Mouse (Mus musculus) CH12.LX (cell line): ENCODE measurements around the gene BC049715. TPM values are rescaled to one million over a fixed set of nuclear protein-coding genes. Genes with fewer than 3 reads are reported as not detected.

Experiments
- DNase-seq: peaks from one replicate; pipeline ENCODE4 v3.0.0-alpha.2; 2013; ENCODE audit errors: extremely low read depth
- H3K27ac ChIP-seq: 2 replicates; pipeline ENCODE4 v1.5.1; 2012; ENCODE audit warnings: low read depth, mild to moderate bottlenecking, control low read depth, moderate library complexity; ENCODE audit not compliant: insufficient read depth
- H3K27me3 ChIP-seq: replicated peaks from 2 replicates; pipeline ENCODE3; 2012; ENCODE audit warnings: inconsistent platforms
- H3K36me3 ChIP-seq, 2 experiments: replicated peaks in 1 of 2; 2 replicates each; pipeline versions ENCODE3 to v1.6.1; 2012; ENCODE audit warnings: inconsistent platforms in 1 of 2, low read length in 1 of 2, mild to moderate bottlenecking in 1 of 2, mixed read lengths in 1 of 2, moderate library complexity in 1 of 2; ENCODE audit not compliant: control insufficient read depth in 1 of 2, insufficient read depth in 1 of 2
- H3K4me1 ChIP-seq, 2 experiments: 2 replicates each; pipeline ENCODE4 v1.6.1; 2012; ENCODE audit warnings: inconsistent platforms in 1 of 2, moderate library complexity in 1 of 2; ENCODE audit not compliant: insufficient read depth in 2 of 2, control insufficient read depth in 1 of 2
- H3K4me2 ChIP-seq: 2 replicates; pipeline ENCODE4 v1.6.1; 2012; ENCODE audit warnings: low read depth, mild to moderate bottlenecking, control low read depth; ENCODE audit not compliant: poor library complexity, insufficient read depth, severe bottlenecking
- H3K4me3 ChIP-seq, 3 experiments: fragments of 150-350 bp in 1 of 3; sonication (generic) in 1 of 3; replicated peaks in 1 of 3; 2 replicates each; pipeline versions ENCODE3 to v1.5.1; 2011 to 2012; ENCODE audit warnings: low read depth in 2 of 3, low read length in 2 of 3, mild to moderate bottlenecking in 2 of 3, moderate library complexity in 2 of 3, control low read depth in 1 of 3, improper control_type of control experiment in 1 of 3, inconsistent platforms in 1 of 3, mixed read lengths in 1 of 3; ENCODE audit not compliant: poor library complexity in 1 of 3
- H3K79me2 ChIP-seq: replicated peaks from 2 replicates; pipeline ENCODE4 v1.6.1; 2012; ENCODE audit warnings: mild to moderate bottlenecking, moderate library complexity; ENCODE audit not compliant: control insufficient read depth, poor library complexity, insufficient read depth, severe bottlenecking; ENCODE audit errors: extremely low read depth
- H3K9ac ChIP-seq: 2 replicates; pipeline ENCODE4 v1.6.1; 2012; ENCODE audit warnings: low read depth, mild to moderate bottlenecking, control low read depth, moderate library complexity; ENCODE audit not compliant: insufficient read depth
- H3K9me3 ChIP-seq: replicated peaks from 2 replicates; pipeline ENCODE3; 2012; ENCODE audit warnings: low read length, inconsistent platforms, mixed read lengths
- BHLHE40 ChIP-seq: IDR thresholded peaks from 2 replicates; pipeline ENCODE4 v1.6.1; 2011; ENCODE audit warnings: mild to moderate bottlenecking, low read depth, low read length, improper control_type of control experiment
- E2F4 ChIP-seq: IDR thresholded peaks from 2 replicates; pipeline ENCODE4 v1.6.1; 2011; ENCODE audit warnings: low read depth, low read length, improper control_type of control experiment; ENCODE audit not compliant: insufficient replicate concordance
- ELF1 ChIP-seq: IDR thresholded peaks from 2 replicates; pipeline ENCODE4 v1.6.1; 2014; ENCODE audit warnings: low read depth, mild to moderate bottlenecking, inconsistent platforms, low read length, improper control_type of control experiment
- ETS1 ChIP-seq: conservative IDR thresholded peaks from 2 replicates; pipeline ENCODE4 v1.6.1; 2012; ENCODE audit warnings: low read depth, mild to moderate bottlenecking, inconsistent platforms, low read length, improper control_type of control experiment, moderate library complexity
- GABPA ChIP-seq: IDR thresholded peaks from 2 replicates; pipeline ENCODE4 v1.6.1; 2012; ENCODE audit warnings: low read depth, low read length, improper control_type of control experiment, inconsistent platforms; ENCODE audit not compliant: insufficient replicate concordance
- IRF4 ChIP-seq: IDR thresholded peaks from 2 replicates; pipeline ENCODE4 v1.6.1; 2014; ENCODE audit warnings: low read depth, mild to moderate bottlenecking, inconsistent platforms, low read length, improper control_type of control experiment
- MAZ ChIP-seq: IDR thresholded peaks from 2 replicates; pipeline ENCODE4 v1.6.1; 2012; ENCODE audit warnings: low read depth, mild to moderate bottlenecking, inconsistent platforms, low read length, improper control_type of control experiment, moderate library complexity
- NRF1 ChIP-seq: IDR thresholded peaks from 2 replicates; pipeline ENCODE4 v1.6.1; 2014; ENCODE audit warnings: low read depth, mild to moderate bottlenecking, inconsistent platforms, low read length, improper control_type of control experiment, moderate library complexity
- POLR2AphosphoS2 ChIP-seq: IDR thresholded peaks from 2 replicates; pipeline ENCODE4 v1.6.1; 2011; ENCODE audit warnings: low read depth, low read length, improper control_type of control experiment
- RCOR1 ChIP-seq: conservative IDR thresholded peaks from 2 replicates; pipeline ENCODE4 v1.6.1; 2012; ENCODE audit warnings: low read depth, mild to moderate bottlenecking, inconsistent platforms, low read length, improper control_type of control experiment
- SMC3 ChIP-seq: IDR thresholded peaks from 2 replicates; pipeline ENCODE4 v1.6.1; 2011; ENCODE audit warnings: low read depth, low read length, improper control_type of control experiment
- TCF12 ChIP-seq: IDR thresholded peaks from 2 replicates; pipeline ENCODE4 v1.6.1; 2014; ENCODE audit warnings: low read depth, mild to moderate bottlenecking, inconsistent platforms, low read length, improper control_type of control experiment
- UBTF ChIP-seq: IDR thresholded peaks from 2 replicates; pipeline ENCODE4 v1.6.1; 2012; ENCODE audit warnings: low read depth, mild to moderate bottlenecking, inconsistent platforms, low read length, improper control_type of control experiment, moderate library complexity
- dilution Hi-C: fragments of 300-500 bp; cut with MboI; formaldehyde crosslinking; loops from 2 replicates; pipeline ENCODE4 v1.14.3; 2020; ENCODE audit warnings: low sequenced_read_pairs; ENCODE audit not compliant: extremely low pct_unique_long_range_greater_than_20kb, extremely low pct_ligation_motif_present
- in situ Hi-C: fragments of 300-500 bp; cut with MboI; formaldehyde crosslinking; loops from 3 replicates; pipeline ENCODE4 v1.14.3; 2019; ENCODE audit warnings: low sequenced_read_pairs, low pct_ligation_motif_present, low pct_unique_long_range_greater_than_20kb, mixed read lengths
- polyA plus RNA-seq: library from polyadenylated mRNA; unstranded; fragments of >175 nt; gene quantifications from 2 replicates; pipeline ENCODE4 v1.2.1, GENCODE M21; 2012; ENCODE audit warnings: low read depth; ENCODE audit not compliant: insufficient read length
- total RNA-seq, 2 experiments: library from RNA; depleted of rRNA; stranded (reverse); fragments of 300-350 nt in 1 of 2; fragments of >200 nt in 1 of 2; gene quantifications; 2 replicates each; pipeline ENCODE4 v1.2.3; 2012 to 2014

The BC049715 gene
- total and polyA plus RNA-seq, 3 experiments, result 8.8 to 13.5 (median 9.9) TPM

- Histone ChIP-seq H3K4me1 (peaks cover 0 to 2% of the 10 kb centered on the region in 2 experiments; a peak in 1 of 4 replicates), H3K9me3 (no peaks in the 10 kb centered on the region), H3K27ac (no peak overlapping the region), H3K36me3 (no peaks in the 10 kb centered on the region), H3K4me2 (no peak overlapping the region), H3K79me2 (no peaks in the 10 kb centered on the region), H3K9ac (no peak overlapping the region), H3K4me3 (no peak overlapping the region), H3K27me3 (no peaks in the 10 kb centered on the region)
- DNase-seq, result no peak
- no peak for TF ChIP-seq RCOR1
- no peak for TF ChIP-seq E2F4
- no peak for TF ChIP-seq IRF4
- TF ChIP-seq GABPA, result no peak
- in situ Hi-C loops, result no loop called here
- dilution Hi-C loops, result no loop called here
Measured at GRCm38 (mm10) chr6:136782146-136782545, 45.3 kb upstream of the BC049715 start.

GRCm38 (mm10) chr6:136782761-136783160 lies 44.7 kb upstream of the BC049715 start:
- Histone ChIP-seq H3K4me3 (no peak overlapping the region), H3K4me2 (no peak overlapping the region)
- TF ChIP-seq BHLHE40 (no peak; the same call in 1 of the 2 replicates), ELF1 (no peak), NRF1 (no peak), TCF12 (no peak), ETS1 (no peak), SMC3 (no peak), POLR2AphosphoS2 (no peak)
- TF ChIP-seq, all 38 proteins: peak for 0
- in situ Hi-C loops, result no loop called here
- no peaks in the 10 kb centered on the region for H3K9me3 ChIP-seq
- no peaks in the 10 kb centered on the region for H3K36me3 ChIP-seq
- no peak for DNase-seq
- H3K9ac ChIP-seq, result no peak overlapping the region
- H3K4me1 ChIP-seq, result peaks cover 0 to 2% of the 10 kb centered on the region in 2 experiments; a peak in 1 of 4 replicates
- H3K27me3 ChIP-seq, result no peaks in the 10 kb centered on the region
- no peaks in the 10 kb centered on the region for H3K79me2 ChIP-seq
- H3K27ac ChIP-seq, result no peak overlapping the region
- dilution Hi-C loops, result no loop called here

- no peak overlapping the region for H3K9ac ChIP-seq
- TF ChIP-seq MAZ (no peak), SMC3 (no peak), UBTF (no peak)
- no peaks in the 10 kb centered on the region for H3K36me3 ChIP-seq
- in situ Hi-C loops (no loop called here), dilution Hi-C loops (no loop called here)
- H3K4me3 ChIP-seq, result no peak overlapping the region
- H3K27me3 ChIP-seq, result no peaks in the 10 kb centered on the region
- H3K79me2 ChIP-seq, result no peaks in the 10 kb centered on the region
- H3K27ac ChIP-seq, result no peak overlapping the region
- H3K4me1 ChIP-seq, result peaks cover 0 to 5% of the 10 kb centered on the region in 2 experiments; a peak in 2 of 4 replicates
- H3K9me3 ChIP-seq, result no peaks in the 10 kb centered on the region
- H3K4me2 ChIP-seq, result no peak overlapping the region
- DNase-seq, result no peak
Measured at GRCm38 (mm10) chr6:136789391-136789971, 37.9 kb upstream of the BC049715 start.
